Mouse (Mus musculus) CH12.LX (cell line): ENCODE results near the gene Rsph6a. TPM values are rescaled to one million over a fixed set of nuclear protein-coding genes. Genes with fewer than 3 reads are reported as not detected.

ENCODE experiments used
- DNase-seq: peaks from one replicate; pipeline ENCODE4 v3.0.0-alpha.2; 2013; ENCODE audit errors: extremely low read depth
- H3K27ac ChIP-seq: 2 replicates; pipeline ENCODE4 v1.5.1; 2012; ENCODE audit warnings: low read depth, mild to moderate bottlenecking, control low read depth, moderate library complexity; ENCODE audit not compliant: insufficient read depth
- H3K27me3 ChIP-seq: replicated peaks from 2 replicates; pipeline ENCODE3; 2012; ENCODE audit warnings: inconsistent platforms
- H3K36me3 ChIP-seq, 2 experiments: replicated peaks in 1 of 2; 2 replicates each; pipeline versions ENCODE3 to v1.6.1; 2012; ENCODE audit warnings: inconsistent platforms in 1 of 2, low read length in 1 of 2, mild to moderate bottlenecking in 1 of 2, mixed read lengths in 1 of 2, moderate library complexity in 1 of 2; ENCODE audit not compliant: control insufficient read depth in 1 of 2, insufficient read depth in 1 of 2
- H3K4me1 ChIP-seq, 2 experiments: 2 replicates each; pipeline ENCODE4 v1.6.1; 2012; ENCODE audit warnings: inconsistent platforms in 1 of 2, moderate library complexity in 1 of 2; ENCODE audit not compliant: insufficient read depth in 2 of 2, control insufficient read depth in 1 of 2
- H3K4me2 ChIP-seq: 2 replicates; pipeline ENCODE4 v1.6.1; 2012; ENCODE audit warnings: low read depth, mild to moderate bottlenecking, control low read depth; ENCODE audit not compliant: poor library complexity, insufficient read depth, severe bottlenecking
- H3K4me3 ChIP-seq, 3 experiments: fragments of 150-350 bp in 1 of 3; sonication (generic) in 1 of 3; replicated peaks in 1 of 3; 2 replicates each; pipeline versions ENCODE3 to v1.5.1; 2011 to 2012; ENCODE audit warnings: low read depth in 2 of 3, low read length in 2 of 3, mild to moderate bottlenecking in 2 of 3, moderate library complexity in 2 of 3, control low read depth in 1 of 3, improper control_type of control experiment in 1 of 3, inconsistent platforms in 1 of 3, mixed read lengths in 1 of 3; ENCODE audit not compliant: poor library complexity in 1 of 3
- H3K79me2 ChIP-seq: replicated peaks from 2 replicates; pipeline ENCODE4 v1.6.1; 2012; ENCODE audit warnings: mild to moderate bottlenecking, moderate library complexity; ENCODE audit not compliant: control insufficient read depth, poor library complexity, insufficient read depth, severe bottlenecking; ENCODE audit errors: extremely low read depth
- H3K9ac ChIP-seq: 2 replicates; pipeline ENCODE4 v1.6.1; 2012; ENCODE audit warnings: low read depth, mild to moderate bottlenecking, control low read depth, moderate library complexity; ENCODE audit not compliant: insufficient read depth
- H3K9me3 ChIP-seq: replicated peaks from 2 replicates; pipeline ENCODE3; 2012; ENCODE audit warnings: low read length, inconsistent platforms, mixed read lengths
- BHLHE40 ChIP-seq: IDR thresholded peaks from 2 replicates; pipeline ENCODE4 v1.6.1; 2011; ENCODE audit warnings: mild to moderate bottlenecking, low read depth, low read length, improper control_type of control experiment
- CHD1 ChIP-seq: IDR thresholded peaks from 2 replicates; pipeline ENCODE4 v1.6.1; 2012; ENCODE audit warnings: low read depth, low read length, improper control_type of control experiment, inconsistent platforms
- CHD2 ChIP-seq: IDR thresholded peaks from 2 replicates; pipeline ENCODE4 v1.6.1; 2011; ENCODE audit warnings: low read length, improper control_type of control experiment
- CTCF ChIP-seq, 2 experiments: IDR thresholded peaks in 1 of 2; conservative IDR thresholded peaks in 1 of 2; 2 replicates each; pipeline ENCODE4 v1.5.1; 2011 to 2012; ENCODE audit warnings: low read depth in 2 of 2, low read length in 2 of 2, improper control_type of control experiment in 1 of 2, inconsistent platforms in 1 of 2, mild to moderate bottlenecking in 1 of 2, moderate library complexity in 1 of 2
- E2F4 ChIP-seq: IDR thresholded peaks from 2 replicates; pipeline ENCODE4 v1.6.1; 2011; ENCODE audit warnings: low read depth, low read length, improper control_type of control experiment; ENCODE audit not compliant: insufficient replicate concordance
- ELF1 ChIP-seq: IDR thresholded peaks from 2 replicates; pipeline ENCODE4 v1.6.1; 2014; ENCODE audit warnings: low read depth, mild to moderate bottlenecking, inconsistent platforms, low read length, improper control_type of control experiment
- EP300 ChIP-seq: IDR thresholded peaks from 2 replicates; pipeline ENCODE4 v1.6.1; 2011; ENCODE audit warnings: low read length, improper control_type of control experiment
- ETS1 ChIP-seq: conservative IDR thresholded peaks from 2 replicates; pipeline ENCODE4 v1.6.1; 2012; ENCODE audit warnings: low read depth, mild to moderate bottlenecking, inconsistent platforms, low read length, improper control_type of control experiment, moderate library complexity
- GABPA ChIP-seq: IDR thresholded peaks from 2 replicates; pipeline ENCODE4 v1.6.1; 2012; ENCODE audit warnings: low read depth, low read length, improper control_type of control experiment, inconsistent platforms; ENCODE audit not compliant: insufficient replicate concordance
- HCFC1 ChIP-seq: IDR thresholded peaks from 2 replicates; pipeline ENCODE4 v1.6.1; 2012; ENCODE audit warnings: low read depth, mild to moderate bottlenecking, inconsistent platforms, low read length, improper control_type of control experiment
- IRF4 ChIP-seq: IDR thresholded peaks from 2 replicates; pipeline ENCODE4 v1.6.1; 2014; ENCODE audit warnings: low read depth, mild to moderate bottlenecking, inconsistent platforms, low read length, improper control_type of control experiment
- JUN ChIP-seq: IDR thresholded peaks from 2 replicates; pipeline ENCODE4 v1.6.1; 2011; ENCODE audit warnings: low read depth, mild to moderate bottlenecking, low read length, improper control_type of control experiment, moderate library complexity; ENCODE audit not compliant: insufficient read depth
- JUND ChIP-seq: conservative IDR thresholded peaks from 2 replicates; pipeline ENCODE4 v1.6.1; 2011; ENCODE audit warnings: low read depth, low read length, improper control_type of control experiment
- KAT2A ChIP-seq: IDR thresholded peaks from 2 replicates; pipeline ENCODE4 v1.6.1; 2012; ENCODE audit warnings: low read length, improper control_type of control experiment, inconsistent platforms; ENCODE audit not compliant: insufficient replicate concordance
- MAFK ChIP-seq: IDR thresholded peaks from 2 replicates; pipeline ENCODE4 v1.6.1; 2011; ENCODE audit warnings: low read length, improper control_type of control experiment; ENCODE audit not compliant: insufficient replicate concordance
- MAX ChIP-seq: IDR thresholded peaks from 2 replicates; pipeline ENCODE4 v1.6.1; 2011; ENCODE audit warnings: low read length, improper control_type of control experiment
- MAZ ChIP-seq: IDR thresholded peaks from 2 replicates; pipeline ENCODE4 v1.6.1; 2012; ENCODE audit warnings: low read depth, mild to moderate bottlenecking, inconsistent platforms, low read length, improper control_type of control experiment, moderate library complexity
- MEF2A ChIP-seq: IDR thresholded peaks from 2 replicates; pipeline ENCODE4 v1.6.1; 2014; ENCODE audit warnings: low read depth, mild to moderate bottlenecking, inconsistent platforms, low read length, improper control_type of control experiment, borderline replicate concordance
- MXI1 ChIP-seq: IDR thresholded peaks from 2 replicates; pipeline ENCODE4 v1.6.1; 2011; ENCODE audit warnings: mild to moderate bottlenecking, low read depth, low read length, improper control_type of control experiment
- MYC ChIP-seq: IDR thresholded peaks from 2 replicates; pipeline ENCODE4 v1.6.1; 2011; ENCODE audit warnings: low read depth, mild to moderate bottlenecking, improper control_type of control experiment, low read length
- NELFE ChIP-seq: IDR thresholded peaks from 2 replicates; pipeline ENCODE4 v1.6.1; 2011; ENCODE audit warnings: low read depth, low read length, improper control_type of control experiment
- NRF1 ChIP-seq: IDR thresholded peaks from 2 replicates; pipeline ENCODE4 v1.6.1; 2014; ENCODE audit warnings: low read depth, mild to moderate bottlenecking, inconsistent platforms, low read length, improper control_type of control experiment, moderate library complexity
- PAX5 ChIP-seq: IDR thresholded peaks from 2 replicates; pipeline ENCODE4 v1.6.1; 2012; ENCODE audit warnings: low read length, inconsistent platforms, mixed read lengths
- POLR2A ChIP-seq: IDR thresholded peaks from 2 replicates; pipeline ENCODE4 v1.6.1; 2011; ENCODE audit warnings: low read depth, mild to moderate bottlenecking, improper control_type of control experiment, low read length
- POLR2AphosphoS2 ChIP-seq: IDR thresholded peaks from 2 replicates; pipeline ENCODE4 v1.6.1; 2011; ENCODE audit warnings: low read depth, low read length, improper control_type of control experiment
- RAD21 ChIP-seq: IDR thresholded peaks from 2 replicates; pipeline ENCODE4 v1.6.1; 2011; ENCODE audit warnings: low read depth, mild to moderate bottlenecking, low read length, improper control_type of control experiment, moderate library complexity
- RCOR1 ChIP-seq: conservative IDR thresholded peaks from 2 replicates; pipeline ENCODE4 v1.6.1; 2012; ENCODE audit warnings: low read depth, mild to moderate bottlenecking, inconsistent platforms, low read length, improper control_type of control experiment
- SIN3A ChIP-seq: IDR thresholded peaks from 2 replicates; pipeline ENCODE4 v1.6.1; 2012; ENCODE audit warnings: low read length, improper control_type of control experiment, inconsistent platforms
- SMC3 ChIP-seq: IDR thresholded peaks from 2 replicates; pipeline ENCODE4 v1.6.1; 2011; ENCODE audit warnings: low read depth, low read length, improper control_type of control experiment
- TBP ChIP-seq: conservative IDR thresholded peaks from 2 replicates; pipeline ENCODE4 v1.6.1; 2011; ENCODE audit warnings: low read depth, low read length, improper control_type of control experiment
- TCF12 ChIP-seq: IDR thresholded peaks from 2 replicates; pipeline ENCODE4 v1.6.1; 2014; ENCODE audit warnings: low read depth, mild to moderate bottlenecking, inconsistent platforms, low read length, improper control_type of control experiment
- UBTF ChIP-seq: IDR thresholded peaks from 2 replicates; pipeline ENCODE4 v1.6.1; 2012; ENCODE audit warnings: low read depth, mild to moderate bottlenecking, inconsistent platforms, low read length, improper control_type of control experiment, moderate library complexity
- USF1 ChIP-seq: IDR thresholded peaks from 2 replicates; pipeline ENCODE4 v1.6.1; 2014; ENCODE audit warnings: low read depth, mild to moderate bottlenecking, inconsistent platforms, low read length, improper control_type of control experiment
- USF2 ChIP-seq: conservative IDR thresholded peaks from 2 replicates; pipeline ENCODE4 v1.6.1; 2011; ENCODE audit warnings: low read depth, low read length, improper control_type of control experiment
- ZC3H11A ChIP-seq: IDR thresholded peaks from 2 replicates; pipeline ENCODE4 v1.6.1; 2012; ENCODE audit warnings: low read depth, mild to moderate bottlenecking, inconsistent platforms, low read length, improper control_type of control experiment
- ZKSCAN1 ChIP-seq: IDR thresholded peaks from 2 replicates; pipeline ENCODE4 v1.6.1; 2012; ENCODE audit warnings: low read depth, inconsistent platforms, low read length, improper control_type of control experiment, borderline replicate concordance
- ZMIZ1 ChIP-seq: IDR thresholded peaks from 2 replicates; pipeline ENCODE4 v1.6.1; 2012; ENCODE audit warnings: low read depth, mild to moderate bottlenecking, inconsistent platforms, low read length, improper control_type of control experiment
- ZNF384 ChIP-seq: IDR thresholded peaks from 2 replicates; pipeline ENCODE4 v1.6.1; 2012; ENCODE audit warnings: low read depth, low read length, improper control_type of control experiment, inconsistent platforms
- dilution Hi-C: fragments of 300-500 bp; cut with MboI; formaldehyde crosslinking; loops from 2 replicates; pipeline ENCODE4 v1.14.3; 2020; ENCODE audit warnings: low sequenced_read_pairs; ENCODE audit not compliant: extremely low pct_unique_long_range_greater_than_20kb, extremely low pct_ligation_motif_present
- in situ Hi-C: fragments of 300-500 bp; cut with MboI; formaldehyde crosslinking; loops from 3 replicates; pipeline ENCODE4 v1.14.3; 2019; ENCODE audit warnings: low sequenced_read_pairs, low pct_ligation_motif_present, low pct_unique_long_range_greater_than_20kb, mixed read lengths
- polyA plus RNA-seq: library from polyadenylated mRNA; unstranded; fragments of >175 nt; gene quantifications from 2 replicates; pipeline ENCODE4 v1.2.1, GENCODE M21; 2012; ENCODE audit warnings: low read depth; ENCODE audit not compliant: insufficient read length
- total RNA-seq, 2 experiments: library from RNA; depleted of rRNA; stranded (reverse); fragments of 300-350 nt in 1 of 2; fragments of >200 nt in 1 of 2; gene quantifications; 2 replicates each; pipeline ENCODE4 v1.2.3; 2012 to 2014

The Rsph6a gene
- total and polyA plus RNA-seq, 3 experiments = 0.25 TPM; not detected in 2

- dilution Hi-C loops = no loop called here
- Histone ChIP-seq H3K4me2 (no peak overlapping the region), H3K4me3 (no peak overlapping the region), H3K9ac (no peak overlapping the region), H3K4me1 (peaks cover 26 to 62% of the 10 kb centered on the region in 2 experiments), H3K9me3 (no peaks in the 10 kb centered on the region), H3K79me2 (no peaks in the 10 kb centered on the region), H3K27ac (no peak overlapping the region), H3K27me3 (peaks cover 85% of the 10 kb centered on the region), H3K36me3 (no peaks in the 10 kb centered on the region)
- in situ Hi-C loops = no loop called here
- DNase-seq = peak; percentile 83
- peak; percentile 38; the same call in 1 of the 2 replicates for TF ChIP-seq RCOR1
- no peak for TF ChIP-seq USF1
- TF ChIP-seq E2F4 = no peak
- peak; percentile 75 for TF ChIP-seq ETS1
- no peak for TF ChIP-seq USF2
- TF ChIP-seq ZNF384 = no peak
- TF ChIP-seq GABPA = no peak
- no peak for TF ChIP-seq ZC3H11A
- peak; percentile 86 for TF ChIP-seq EP300
- TF ChIP-seq ELF1 = no peak
- TF ChIP-seq JUND = no peak
- no peak for TF ChIP-seq CHD2
- 0 out of 2 replicates have a peak, but pooled peaks have one; percentile 8 for TF ChIP-seq NRF1
- 0 out of 2 replicates have a peak, but pooled peaks have one; percentile 43 for TF ChIP-seq UBTF
- TF ChIP-seq MAFK = 0 out of 2 replicates have a peak, but pooled peaks have one; percentile 37
- 0 out of 2 replicates have a peak, but pooled peaks have one; percentile 47 for TF ChIP-seq MEF2A
- TF ChIP-seq MYC = 0 out of 2 replicates have a peak, but pooled peaks have one; percentile 15
- TF ChIP-seq MAX = no peak
- no peak for TF ChIP-seq HCFC1
- peak; percentile 78 for TF ChIP-seq BHLHE40
- no peak for TF ChIP-seq POLR2AphosphoS2
- TF ChIP-seq NELFE = no peak
- TF ChIP-seq ZKSCAN1 = no peak
- 0 out of 2 replicates have a peak, but pooled peaks have one; percentile 54 for TF ChIP-seq MAZ
- peak; percentile 100 for TF ChIP-seq TCF12
- no peak for TF ChIP-seq CTCF (conservative IDR thresholded peaks at IDR 0.05 in 1 of 2, IDR thresholded peaks at IDR 0.05 in 1 of 2; ENCODE audit: low read depth in 2 of 2, low read length in 2 of 2)
- peak; percentile 79 for TF ChIP-seq IRF4
- TF ChIP-seq PAX5 = no peak
- TF ChIP-seq MXI1 = no peak
- TF ChIP-seq RAD21 = no peak
- TF ChIP-seq POLR2A = no peak
- 0 out of 2 replicates have a peak, but pooled peaks have one; percentile 50 for TF ChIP-seq SIN3A
- no peak for TF ChIP-seq KAT2A
- TF ChIP-seq SMC3 = no peak
- no peak for TF ChIP-seq JUN
- no peak for TF ChIP-seq ZMIZ1
- no peak for TF ChIP-seq TBP
- no peak for TF ChIP-seq CHD1
These were observed 29.8 kb downstream of the Rsph6a start for GRCm38 (mm10) chr7:19084277-19084771.
